Mouse (Mus musculus) myocyte (in vitro differentiated cells): ENCODE results near the gene Adap1. TPM values are rescaled to one million over a fixed set of nuclear protein-coding genes. Genes with fewer than 3 reads are reported as not detected.

Experiments used
- H3K27me3 ChIP-seq: one replicate; pipeline ENCODE4 v1.6.1; 2011; ENCODE audit not compliant: control insufficient read depth, insufficient read depth, insufficient read length
- H3K36me3 ChIP-seq: one replicate; pipeline ENCODE4 v1.6.1; 2011; ENCODE audit not compliant: control insufficient read depth, insufficient read depth
- H3K4me2 ChIP-seq: one replicate; pipeline ENCODE4 v1.6.1; 2011; ENCODE audit warnings: low read depth, control low read depth
- H3K4me3 ChIP-seq: one replicate; pipeline ENCODE4 v1.5.1; 2011; ENCODE audit warnings: mild to moderate bottlenecking, control low read depth, moderate library complexity
- H3K79me2 ChIP-seq: one replicate; pipeline ENCODE4 v1.6.1; 2011; ENCODE audit not compliant: control insufficient read depth, insufficient read depth
- H3ac ChIP-seq: one replicate; pipeline ENCODE4 v1.6.1; 2011; ENCODE audit not compliant: control insufficient read depth, insufficient read length
- CEBPB ChIP-seq: IDR thresholded peaks from 2 replicates; pipeline ENCODE4 v1.6.1; 2011; ENCODE audit warnings: mild to moderate bottlenecking, moderate library complexity; ENCODE audit not compliant: poor library complexity, insufficient read depth, severe bottlenecking
- E2F4 ChIP-seq: IDR thresholded peaks from one replicate; pipeline ENCODE4 v1.6.1; 2011; ENCODE audit warnings: mild to moderate bottlenecking, control low read depth, moderate library complexity; ENCODE audit not compliant: insufficient read depth
- MAX ChIP-seq: IDR thresholded peaks from one replicate; pipeline ENCODE4 v1.6.1; 2011; ENCODE audit warnings: low read depth, mild to moderate bottlenecking, control low read depth
- MYOD1 ChIP-seq, 3 experiments: IDR thresholded peaks; one replicate each; pipeline ENCODE4 v1.6.1; 2011; ENCODE audit warnings: control low read depth in 2 of 3, low read depth in 2 of 3, mild to moderate bottlenecking in 2 of 3, moderate library complexity in 1 of 3; ENCODE audit not compliant: insufficient read length in 2 of 3, control insufficient read depth in 1 of 3
- MYOG ChIP-seq, 3 experiments: IDR thresholded peaks; one replicate each; pipeline ENCODE4 v1.6.1; 2011; ENCODE audit warnings: control low read depth in 2 of 3, low read depth in 2 of 3, mild to moderate bottlenecking in 2 of 3; ENCODE audit not compliant: insufficient read length in 2 of 3, control insufficient read depth in 1 of 3, insufficient read depth in 1 of 3
- POLR2A ChIP-seq: IDR thresholded peaks from one replicate; pipeline ENCODE4 v1.6.1; 2011; ENCODE audit warnings: low read depth, mild to moderate bottlenecking, control low read depth, moderate library complexity; ENCODE audit not compliant: insufficient read length
- POLR2AphosphoS2 ChIP-seq: IDR thresholded peaks from one replicate; pipeline ENCODE4 v1.6.1; 2011; ENCODE audit warnings: low read depth, control low read depth; ENCODE audit not compliant: insufficient read length
- REST ChIP-seq: IDR thresholded peaks from one replicate; pipeline ENCODE4 v1.6.1; 2011; ENCODE audit warnings: mild to moderate bottlenecking, control low read depth, moderate library complexity; ENCODE audit not compliant: insufficient read depth, insufficient read length
- SRF ChIP-seq: IDR thresholded peaks from one replicate; pipeline ENCODE4 v1.6.1; 2011; ENCODE audit warnings: low read depth; ENCODE audit not compliant: control insufficient read depth, insufficient read length
- TCF12 ChIP-seq: IDR thresholded peaks from one replicate; pipeline ENCODE4 v1.6.1; 2011; ENCODE audit warnings: mild to moderate bottlenecking, control low read depth; ENCODE audit not compliant: poor library complexity, insufficient read depth, severe bottlenecking
- TCF3 ChIP-seq: IDR thresholded peaks from one replicate; pipeline ENCODE4 v1.6.1; 2011; ENCODE audit warnings: low read depth, control low read depth; ENCODE audit not compliant: insufficient read length
- polyA plus RNA-seq: library from polyadenylated mRNA; unstranded; fragments of >200 nt; fragmentation: generic; extraction: Trizol; gene quantifications from one replicate; pipeline ENCODE4 v1.2.1, GENCODE M21; 2012; ENCODE audit warnings: missing spikeins

The Adap1 gene
- polyA plus RNA-seq, 1 experiment = 0.04 TPM

- Histone ChIP-seq H3K27me3 (no peaks in the 10 kb centered on the region), H3K4me2 (no peak overlapping the region), H3ac (no peak overlapping the region), H3K79me2 (no peaks in the 10 kb centered on the region), H3K36me3 (peaks cover 17% of the 10 kb centered on the region), H3K4me3 (no peak overlapping the region)
- TF ChIP-seq MYOG (IDR thresholded peaks at IDR 0.05; ENCODE audit: control insufficient read depth in 1 of 3, insufficient read depth in 1 of 3, insufficient read length in 2 of 3, low read depth in 2 of 3) = no peak
- no peak for TF ChIP-seq MAX
- TF ChIP-seq SRF = no peak
Measured at GRCm38 (mm10) chr5:139267661-139268060, 57.8 kb downstream of the Adap1 start.

GRCm38 (mm10) chr5:139261403-139261802 lies 64.0 kb downstream of the Adap1 start:
- Histone ChIP-seq H3K27me3 (no peaks in the 10 kb centered on the region), H3K36me3 (peaks cover 36% of the 10 kb centered on the region), H3K4me2 (no peak overlapping the region), H3K4me3 (no peak overlapping the region), H3K79me2 (peaks cover 57% of the 10 kb centered on the region), H3ac (no peak overlapping the region)
- TF ChIP-seq MYOG (IDR thresholded peaks at IDR 0.05; ENCODE audit: control insufficient read depth in 1 of 3, insufficient read depth in 1 of 3, insufficient read length in 2 of 3, low read depth in 2 of 3) (no peak), MAX (no peak), CEBPB (no peak), POLR2AphosphoS2 (no peak), TCF3 (no peak), E2F4 (no peak), TCF12 (no peak), POLR2A (no peak)

- no peak overlapping the region for H3ac ChIP-seq
Measured at GRCm38 (mm10) chr5:139259853-139260252, 65.6 kb downstream of the Adap1 start.

GRCm38 (mm10) chr5:139258371-139259035 lies 66.9 kb downstream of the Adap1 start:
- Histone ChIP-seq H3ac (no peak overlapping the region), H3K4me3 (no peak overlapping the region), H3K79me2 (peaks cover 86% of the 10 kb centered on the region), H3K27me3 (no peaks in the 10 kb centered on the region), H3K36me3 (peaks cover 28% of the 10 kb centered on the region), H3K4me2 (no peak overlapping the region)
- TF ChIP-seq MAX = no peak

More at GRCm38 (mm10) chr5:139259853-139260252, 65.6 kb downstream of the Adap1 start:
- TF ChIP-seq E2F4 = no peak
- Histone ChIP-seq H3K4me3 (no peak overlapping the region), H3K4me2 (no peak overlapping the region), H3K79me2 (peaks cover 73% of the 10 kb centered on the region), H3K27me3 (no peaks in the 10 kb centered on the region), H3K36me3 (peaks cover 36% of the 10 kb centered on the region)

- Histone ChIP-seq H3K4me2 (no peak overlapping the region), H3K4me3 (no peak overlapping the region), H3ac (no peak overlapping the region), H3K79me2 (peaks cover 93% of the 10 kb centered on the region), H3K36me3 (peaks cover 24% of the 10 kb centered on the region), H3K27me3 (no peaks in the 10 kb centered on the region)
- TF ChIP-seq MYOG (IDR thresholded peaks at IDR 0.05; ENCODE audit: control insufficient read depth in 1 of 3, insufficient read depth in 1 of 3, insufficient read length in 2 of 3, low read depth in 2 of 3) (no peak), SRF (no peak), CEBPB (no peak), POLR2AphosphoS2 (no peak), TCF3 (no peak), E2F4 (no peak), POLR2A (no peak), REST (no peak)
Measured at GRCm38 (mm10) chr5:139257818-139258217, 67.6 kb downstream of the Adap1 start.

- H3K4me3 ChIP-seq = no peak overlapping the region
- H3ac ChIP-seq = no peak overlapping the region
- no peaks in the 10 kb centered on the region for H3K27me3 ChIP-seq
- no peak overlapping the region for H3K4me2 ChIP-seq
- H3K36me3 ChIP-seq = peaks cover 22% of the 10 kb centered on the region
- TF ChIP-seq MYOG (IDR thresholded peaks at IDR 0.05; ENCODE audit: control insufficient read depth in 1 of 3, insufficient read depth in 1 of 3, insufficient read length in 2 of 3, low read depth in 2 of 3) (no peak), REST (no peak), TCF3 (no peak), CEBPB (no peak), SRF (no peak), E2F4 (no peak), MYOD1 (IDR thresholded peaks at IDR 0.05; ENCODE audit: control insufficient read depth in 1 of 3, insufficient read length in 2 of 3, low read depth in 2 of 3) (no peak), TCF12 (no peak)
- peaks cover 95% of the 10 kb centered on the region for H3K79me2 ChIP-seq
Measured at GRCm38 (mm10) chr5:139257265-139257664, 68.2 kb downstream of the Adap1 start.
